Mouse (Mus musculus): ENCODE results near the gene Kif3b. TPM values are rescaled to one million over a fixed set of nuclear protein-coding genes. Genes with fewer than 3 reads are reported as not detected.

Kif3b gene
- polyA plus RNA-seq, 1 experiment from 2014 or later, result 5.8 TPM

DNA sequence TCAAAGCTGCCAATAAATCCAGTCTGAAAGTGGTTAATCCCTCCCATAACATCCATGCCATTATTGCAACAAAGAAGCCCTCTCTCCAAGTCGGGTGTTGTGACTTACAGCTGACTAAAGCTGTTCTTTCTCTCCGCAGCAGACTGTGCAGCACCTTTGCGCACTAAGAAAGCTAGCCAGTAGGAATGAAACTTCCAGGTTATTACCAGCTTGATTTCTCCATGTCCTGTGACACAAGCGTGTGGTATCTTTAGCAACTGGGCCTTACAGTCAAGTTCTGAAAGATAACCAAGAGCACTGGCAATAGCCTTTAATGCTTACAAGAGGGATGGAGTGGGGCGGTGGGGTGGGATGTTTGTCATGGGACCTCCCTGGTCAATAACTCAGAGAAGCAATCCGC, 7.3 kb upstream of the Kif3b start:
- Histone ChIP-seq H3K4me3 (ENCODE audit: low read depth, low read length) (no peak overlapping the region), H3K4me1 (ENCODE audit: control insufficient read depth, insufficient read depth, low read length) (0 out of 2 replicates have a peak, but pooled peaks cover 6% of the 10 kb centered on the region), H3K27me3 (ENCODE audit: control insufficient read depth, insufficient read depth, low read length) (no peaks in the 10 kb centered on the region), H3K9me3 (ENCODE audit: control insufficient read depth, low read depth, low read length) (no peaks in the 10 kb centered on the region), H3K27ac (ENCODE audit: low read length) (no peak overlapping the region), H3K4me2 (replicated peaks; ENCODE audit: low read depth, low read length) (no peak overlapping the region), H3K36me3 (ENCODE audit: control insufficient read depth, insufficient read depth, low read length) (no peaks in the 10 kb centered on the region), H3K9ac (replicated peaks; ENCODE audit: low read depth, low read length) (no peak overlapping the region)
- no peak for ATAC-seq (ENCODE audit: insufficient number of reproducible peaks, insufficient read depth, low FRiP score, low read depth)
- 86% methylated on average over 6 of the region's 6 CpGs for WGBS

- no peaks in the 10 kb centered on the region for H3K27me3 ChIP-seq (ENCODE audit: control insufficient read depth, insufficient read depth, low read length)
- H3K36me3 ChIP-seq (ENCODE audit: control insufficient read depth, insufficient read depth, low read length), result no peaks in the 10 kb centered on the region
- H3K27ac ChIP-seq (ENCODE audit: low read length), result no peak overlapping the region
- H3K4me1 ChIP-seq (ENCODE audit: control insufficient read depth, insufficient read depth, low read length), result 0 out of 2 replicates have a peak, but pooled peaks cover 6% of the 10 kb centered on the region
- H3K4me3 ChIP-seq (ENCODE audit: low read depth, low read length), result no peak overlapping the region
- no peak overlapping the region for H3K4me2 ChIP-seq (replicated peaks; ENCODE audit: low read depth, low read length)
- WGBS, result 84% methylated on average over 4 of the region's 4 CpGs
- no peak overlapping the region for H3K9ac ChIP-seq (replicated peaks; ENCODE audit: low read depth, low read length)
- no peak for ATAC-seq (ENCODE audit: insufficient number of reproducible peaks, insufficient read depth, low FRiP score, low read depth)
- H3K9me3 ChIP-seq (ENCODE audit: control insufficient read depth, low read depth, low read length), result no peaks in the 10 kb centered on the region
These were observed 4.7 kb upstream of the Kif3b start for GRCm38 (mm10) chr2:153286524-153286923.

- no peak for ATAC-seq (ENCODE audit: insufficient number of reproducible peaks, insufficient read depth, low FRiP score, low read depth)
- Histone ChIP-seq H3K27me3 (ENCODE audit: control insufficient read depth, insufficient read depth, low read length) (no peaks in the 10 kb centered on the region), H3K4me1 (ENCODE audit: control insufficient read depth, insufficient read depth, low read length) (peaks cover 15% of the 10 kb centered on the region), H3K36me3 (ENCODE audit: control insufficient read depth, insufficient read depth, low read length) (no peaks in the 10 kb centered on the region), H3K9me3 (ENCODE audit: control insufficient read depth, low read depth, low read length) (no peaks in the 10 kb centered on the region), H3K27ac (ENCODE audit: low read length) (no peak overlapping the region), H3K4me2 (replicated peaks; ENCODE audit: low read depth, low read length) (no peak overlapping the region), H3K4me3 (ENCODE audit: low read depth, low read length) (no peak overlapping the region), H3K9ac (replicated peaks; ENCODE audit: low read depth, low read length) (no peak overlapping the region)
- 37% methylated on average over 6 of the region's 6 CpGs for WGBS
These were observed 3.4 kb upstream of the Kif3b start for GRCm38 (mm10) chr2:153287835-153288234.

DNA sequence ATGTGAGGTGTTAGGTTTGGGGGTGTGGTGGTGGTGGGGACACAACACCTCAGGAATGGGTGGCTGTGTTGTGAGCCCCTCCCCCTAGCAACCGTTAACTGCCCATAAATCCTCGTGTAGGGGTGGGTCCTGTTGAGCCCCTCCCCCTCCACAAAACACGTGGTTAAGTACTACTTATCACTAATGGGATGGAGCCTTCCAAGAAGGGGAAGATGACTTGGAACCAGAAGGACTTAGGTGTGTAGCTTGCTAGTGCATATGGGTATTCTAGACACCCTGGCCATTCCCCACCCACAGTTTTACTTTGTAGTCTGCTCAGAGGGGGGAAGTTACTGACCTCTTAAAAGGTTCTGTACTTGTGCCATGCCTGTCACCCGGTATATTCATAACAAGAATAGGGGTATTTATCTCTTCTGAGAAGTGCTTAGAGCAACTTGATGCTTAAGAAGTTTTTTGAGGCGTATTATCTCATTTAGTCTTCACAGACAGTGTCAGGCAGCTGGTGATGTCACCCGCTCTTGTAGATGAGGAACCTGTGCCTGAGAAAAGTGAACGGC, 1.2 kb downstream of the Kif3b start:
- Histone ChIP-seq H3K27me3 (ENCODE audit: control insufficient read depth, insufficient read depth, low read length) (no peaks in the 10 kb centered on the region), H3K27ac (ENCODE audit: low read length) (no peak overlapping the region), H3K4me3 (ENCODE audit: low read depth, low read length) (peak overlapping the region; percentile 100; the same call in 1 of the 2 replicates), H3K9ac (replicated peaks; ENCODE audit: low read depth, low read length) (no peak overlapping the region; the same call in 1 of the 2 replicates), H3K4me2 (replicated peaks; ENCODE audit: low read depth, low read length) (peak overlapping the region; percentile 79), H3K9me3 (ENCODE audit: control insufficient read depth, low read depth, low read length) (no peaks in the 10 kb centered on the region), H3K4me1 (ENCODE audit: control insufficient read depth, insufficient read depth, low read length) (peaks cover 15% of the 10 kb centered on the region), H3K36me3 (ENCODE audit: control insufficient read depth, insufficient read depth, low read length) (no peaks in the 10 kb centered on the region)
- 47% methylated on average over 7 of the region's 7 CpGs for WGBS
- ATAC-seq (ENCODE audit: insufficient number of reproducible peaks, insufficient read depth, low FRiP score, low read depth), result peak; percentile 35; the same call in 1 of the 2 replicates

GRCm38 (mm10) chr2:153295196-153295595, 4.0 kb downstream of the Kif3b start:
- 84% methylated on average over 4 of the region's 4 CpGs for WGBS
- Histone ChIP-seq H3K4me3 (ENCODE audit: low read depth, low read length) (no peak overlapping the region), H3K9ac (replicated peaks; ENCODE audit: low read depth, low read length) (no peak overlapping the region), H3K4me2 (replicated peaks; ENCODE audit: low read depth, low read length) (no peak overlapping the region), H3K9me3 (ENCODE audit: control insufficient read depth, low read depth, low read length) (no peaks in the 10 kb centered on the region), H3K27ac (ENCODE audit: low read length) (no peak overlapping the region), H3K4me1 (ENCODE audit: control insufficient read depth, insufficient read depth, low read length) (peaks cover 19% of the 10 kb centered on the region), H3K27me3 (ENCODE audit: control insufficient read depth, insufficient read depth, low read length) (no peaks in the 10 kb centered on the region), H3K36me3 (ENCODE audit: control insufficient read depth, insufficient read depth, low read length) (no peaks in the 10 kb centered on the region)
- ATAC-seq (ENCODE audit: insufficient number of reproducible peaks, insufficient read depth, low FRiP score, low read depth), result no peak

DNA sequence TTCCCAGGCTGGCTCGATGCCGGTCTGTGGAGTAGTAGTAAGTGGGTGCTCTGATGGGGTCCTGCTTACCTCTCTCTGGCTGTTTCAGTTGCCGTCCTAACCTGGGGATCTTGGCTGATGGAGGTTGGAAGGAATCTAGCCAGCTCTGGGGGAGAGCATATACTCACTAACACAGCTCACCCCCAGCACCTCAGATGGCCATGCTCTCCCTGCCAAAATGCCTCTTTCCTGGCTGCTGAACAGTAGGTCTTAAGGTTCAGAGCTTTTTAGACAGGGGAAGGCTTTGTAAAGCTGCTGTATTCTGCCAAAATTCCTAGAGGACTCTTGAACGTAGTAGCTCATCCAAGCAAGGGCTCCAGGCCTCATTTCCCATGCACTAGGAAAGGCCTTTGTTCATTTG, 6.6 kb downstream of the Kif3b start:
- Histone ChIP-seq H3K27ac (ENCODE audit: low read length) (no peak overlapping the region), H3K36me3 (ENCODE audit: control insufficient read depth, insufficient read depth, low read length) (no peaks in the 10 kb centered on the region), H3K4me3 (ENCODE audit: low read depth, low read length) (no peak overlapping the region), H3K4me1 (ENCODE audit: control insufficient read depth, insufficient read depth, low read length) (0 out of 2 replicates have a peak, but pooled peaks cover 9% of the 10 kb centered on the region), H3K9me3 (ENCODE audit: control insufficient read depth, low read depth, low read length) (no peaks in the 10 kb centered on the region), H3K4me2 (replicated peaks; ENCODE audit: low read depth, low read length) (no peak overlapping the region), H3K27me3 (ENCODE audit: control insufficient read depth, insufficient read depth, low read length) (no peaks in the 10 kb centered on the region), H3K9ac (replicated peaks; ENCODE audit: low read depth, low read length) (no peak overlapping the region)
- 77% methylated on average over 4 of the region's 4 CpGs for WGBS
- no peak for ATAC-seq (ENCODE audit: insufficient number of reproducible peaks, insufficient read depth, low FRiP score, low read depth)

- no peak for ATAC-seq (ENCODE audit: insufficient number of reproducible peaks, insufficient read depth, low FRiP score, low read depth)
- Histone ChIP-seq H3K4me3 (ENCODE audit: low read depth, low read length) (no peak overlapping the region), H3K27ac (ENCODE audit: low read length) (no peak overlapping the region)
These were observed 7.2 kb downstream of the Kif3b start for GRCm38 (mm10) chr2:153298460-153298859.

DNA sequence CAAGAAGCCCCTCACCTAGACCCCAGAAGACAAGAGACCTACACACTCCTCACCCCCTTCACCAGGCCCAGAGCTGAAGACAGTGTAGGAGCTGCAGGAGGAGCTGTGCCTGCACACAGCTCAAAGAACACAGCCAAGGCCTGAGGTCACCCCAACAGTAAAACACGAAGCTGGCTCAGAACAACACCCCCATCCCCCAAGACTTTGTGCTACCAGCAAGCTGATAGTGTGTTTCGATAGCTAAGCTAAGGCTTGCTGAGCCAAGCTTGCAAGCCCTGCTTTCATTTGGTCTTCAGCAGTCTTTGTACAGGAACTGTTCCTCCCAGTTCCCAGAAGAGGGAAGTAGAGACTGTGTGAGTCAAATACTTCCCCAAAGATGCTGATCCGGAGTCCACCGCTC, 7.7 kb downstream of the Kif3b start:
- no peaks in the 10 kb centered on the region for H3K9me3 ChIP-seq (ENCODE audit: control insufficient read depth, low read depth, low read length)
- 0 out of 2 replicates have a peak, but pooled peaks cover 9% of the 10 kb centered on the region for H3K4me1 ChIP-seq (ENCODE audit: control insufficient read depth, insufficient read depth, low read length)
- WGBS, result 62% methylated on average over 4 of the region's 4 CpGs
- no peak; the same call in 1 of the 2 replicates for ATAC-seq (ENCODE audit: insufficient number of reproducible peaks, insufficient read depth, low FRiP score, low read depth)
- H3K27me3 ChIP-seq (ENCODE audit: control insufficient read depth, insufficient read depth, low read length), result no peaks in the 10 kb centered on the region
- no peak overlapping the region for H3K27ac ChIP-seq (ENCODE audit: low read length)
- no peak overlapping the region for H3K4me3 ChIP-seq (ENCODE audit: low read depth, low read length)
- no peak overlapping the region for H3K4me2 ChIP-seq (replicated peaks; ENCODE audit: low read depth, low read length)
- H3K9ac ChIP-seq (replicated peaks; ENCODE audit: low read depth, low read length), result no peak overlapping the region
- H3K36me3 ChIP-seq (ENCODE audit: control insufficient read depth, insufficient read depth, low read length), result no peaks in the 10 kb centered on the region

More at GRCm38 (mm10) chr2:153298460-153298859, 7.2 kb downstream of the Kif3b start:
- WGBS, result 33% methylated on average over 4 of the region's 4 CpGs
- Histone ChIP-seq H3K9ac (replicated peaks; ENCODE audit: low read depth, low read length) (no peak overlapping the region), H3K4me2 (replicated peaks; ENCODE audit: low read depth, low read length) (no peak overlapping the region), H3K4me1 (ENCODE audit: control insufficient read depth, insufficient read depth, low read length) (0 out of 2 replicates have a peak, but pooled peaks cover 9% of the 10 kb centered on the region), H3K36me3 (ENCODE audit: control insufficient read depth, insufficient read depth, low read length) (no peaks in the 10 kb centered on the region), H3K27me3 (ENCODE audit: control insufficient read depth, insufficient read depth, low read length) (no peaks in the 10 kb centered on the region), H3K9me3 (ENCODE audit: control insufficient read depth, low read depth, low read length) (no peaks in the 10 kb centered on the region)

GRCm38 (mm10) chr2:153301123-153301522, 9.9 kb downstream of the Kif3b start:
- H3K9me3 ChIP-seq (ENCODE audit: control insufficient read depth, low read depth, low read length), result no peaks in the 10 kb centered on the region
- H3K4me3 ChIP-seq (ENCODE audit: low read depth, low read length), result no peak overlapping the region
- no peak overlapping the region for H3K9ac ChIP-seq (replicated peaks; ENCODE audit: low read depth, low read length)
- ATAC-seq (ENCODE audit: insufficient number of reproducible peaks, insufficient read depth, low FRiP score, low read depth), result no peak
- no peak overlapping the region for H3K4me2 ChIP-seq (replicated peaks; ENCODE audit: low read depth, low read length)
- H3K27me3 ChIP-seq (ENCODE audit: control insufficient read depth, insufficient read depth, low read length), result no peaks in the 10 kb centered on the region
- WGBS, result 96% methylated on average over 5 of the region's 5 CpGs
- no peak overlapping the region for H3K27ac ChIP-seq (ENCODE audit: low read length)
- H3K4me1 ChIP-seq (ENCODE audit: control insufficient read depth, insufficient read depth, low read length), result 0 out of 2 replicates have a peak, but pooled peaks cover 9% of the 10 kb centered on the region
- no peaks in the 10 kb centered on the region for H3K36me3 ChIP-seq (ENCODE audit: control insufficient read depth, insufficient read depth, low read length)

All from stomach, embryonic 14.5 days (tissue).